Mouse (Mus musculus): Measurements from ENCODE around the gene Fhad1. TPM values are rescaled to one million over a fixed set of nuclear protein-coding genes. Genes with fewer than 3 reads are reported as not detected.
A peak's percentile ranks its signal among the peaks of the same experiment; 100 is the strongest.

Gene Fhad1
- polyA plus RNA-seq, 1 experiment, result 0.28 TPM

GRCm38 (mm10) chr4:141898905-141899304 lies 116.0 kb downstream of the Fhad1 start:
- WGBS, result 85% methylated on average over 8 of the region's 8 CpGs
- Histone ChIP-seq H3K4me3 (ENCODE audit: insufficient read depth, low read depth, low read length) (no peak overlapping the region), H3K27ac (ENCODE audit: insufficient read depth, low read depth, low read length) (no peak overlapping the region), H3K27me3 (replicated peaks; ENCODE audit: control insufficient read depth, insufficient read depth, low read length) (no peaks in the 10 kb centered on the region), H3K4me1 (ENCODE audit: control insufficient read depth, insufficient read depth, low read length) (no peaks in the 10 kb centered on the region), H3K36me3 (ENCODE audit: control insufficient read depth, insufficient read depth, low read length) (no peaks in the 10 kb centered on the region)
- TF ChIP-seq POLR2A (IDR thresholded peaks at IDR 0.05; ENCODE audit: low read depth, low read length), result no peak
- TF ChIP-seq CTCF (conservative IDR thresholded peaks at IDR 0.05; ENCODE audit: insufficient read depth, insufficient read length, low read depth, low read length), result no peak
- DNase-seq, result no peak

- H3K27me3 ChIP-seq (replicated peaks; ENCODE audit: control insufficient read depth, insufficient read depth, low read length), result no peaks in the 10 kb centered on the region
- no peak overlapping the region for H3K4me3 ChIP-seq (ENCODE audit: insufficient read depth, low read depth, low read length)
- no peaks in the 10 kb centered on the region for H3K4me1 ChIP-seq (ENCODE audit: control insufficient read depth, insufficient read depth, low read length)
- no peak for DNase-seq
- TF ChIP-seq CTCF (conservative IDR thresholded peaks at IDR 0.05; ENCODE audit: insufficient read depth, insufficient read length, low read depth, low read length) (no peak), POLR2A (IDR thresholded peaks at IDR 0.05; ENCODE audit: low read depth, low read length) (no peak)
- WGBS, result 89% methylated on average over 3 of the region's 3 CpGs
- no peaks in the 10 kb centered on the region for H3K36me3 ChIP-seq (ENCODE audit: control insufficient read depth, insufficient read depth, low read length)
- no peak overlapping the region for H3K27ac ChIP-seq (ENCODE audit: insufficient read depth, low read depth, low read length)
These were observed 117.0 kb downstream of the Fhad1 start for GRCm38 (mm10) chr4:141897838-141898237.

GRCm38 (mm10) chr4:141897225-141897624 lies 117.7 kb downstream of the Fhad1 start:
- Histone ChIP-seq H3K27me3 (replicated peaks; ENCODE audit: control insufficient read depth, insufficient read depth, low read length) (no peaks in the 10 kb centered on the region), H3K27ac (ENCODE audit: insufficient read depth, low read depth, low read length) (no peak overlapping the region), H3K4me1 (ENCODE audit: control insufficient read depth, insufficient read depth, low read length) (no peaks in the 10 kb centered on the region), H3K36me3 (ENCODE audit: control insufficient read depth, insufficient read depth, low read length) (no peaks in the 10 kb centered on the region), H3K4me3 (ENCODE audit: insufficient read depth, low read depth, low read length) (no peak overlapping the region)
- WGBS, result 89% methylated on average over 6 of the region's 6 CpGs
- no peak for DNase-seq
- TF ChIP-seq CTCF (conservative IDR thresholded peaks at IDR 0.05; ENCODE audit: insufficient read depth, insufficient read length, low read depth, low read length), result no peak
- TF ChIP-seq POLR2A (IDR thresholded peaks at IDR 0.05; ENCODE audit: low read depth, low read length), result no peak

- Histone ChIP-seq H3K27ac (ENCODE audit: insufficient read depth, low read depth, low read length) (no peak overlapping the region), H3K4me1 (ENCODE audit: control insufficient read depth, insufficient read depth, low read length) (no peaks in the 10 kb centered on the region), H3K4me3 (ENCODE audit: insufficient read depth, low read depth, low read length) (no peak overlapping the region), H3K27me3 (replicated peaks; ENCODE audit: control insufficient read depth, insufficient read depth, low read length) (no peaks in the 10 kb centered on the region), H3K36me3 (ENCODE audit: control insufficient read depth, insufficient read depth, low read length) (no peaks in the 10 kb centered on the region)
- no peak for TF ChIP-seq POLR2A (IDR thresholded peaks at IDR 0.05; ENCODE audit: low read depth, low read length)
- TF ChIP-seq CTCF (conservative IDR thresholded peaks at IDR 0.05; ENCODE audit: insufficient read depth, insufficient read length, low read depth, low read length), result no peak
- peak; percentile 21 for DNase-seq
- WGBS, result 30% methylated on average over 12 of the region's 12 CpGs
These were observed 119.1 kb downstream of the Fhad1 start for GRCm38 (mm10) chr4:141895772-141896171.

- Histone ChIP-seq H3K4me3 (ENCODE audit: insufficient read depth, low read depth, low read length) (no peak overlapping the region), H3K4me1 (ENCODE audit: control insufficient read depth, insufficient read depth, low read length) (no peaks in the 10 kb centered on the region), H3K36me3 (ENCODE audit: control insufficient read depth, insufficient read depth, low read length) (no peaks in the 10 kb centered on the region), H3K27ac (ENCODE audit: insufficient read depth, low read depth, low read length) (no peak overlapping the region), H3K27me3 (replicated peaks; ENCODE audit: control insufficient read depth, insufficient read depth, low read length) (no peaks in the 10 kb centered on the region)
- WGBS, result 86% methylated on average over 8 of the region's 8 CpGs
- TF ChIP-seq CTCF (conservative IDR thresholded peaks at IDR 0.05; ENCODE audit: insufficient read depth, insufficient read length, low read depth, low read length) (no peak), POLR2A (IDR thresholded peaks at IDR 0.05; ENCODE audit: low read depth, low read length) (no peak)
- DNase-seq, result no peak
These were observed 121.6 kb downstream of the Fhad1 start for GRCm38 (mm10) chr4:141893157-141893784.

- Histone ChIP-seq H3K4me1 (ENCODE audit: control insufficient read depth, insufficient read depth, low read length) (no peaks in the 10 kb centered on the region), H3K27me3 (replicated peaks; ENCODE audit: control insufficient read depth, insufficient read depth, low read length) (no peaks in the 10 kb centered on the region), H3K4me3 (ENCODE audit: insufficient read depth, low read depth, low read length) (no peak overlapping the region), H3K36me3 (ENCODE audit: control insufficient read depth, insufficient read depth, low read length) (no peaks in the 10 kb centered on the region), H3K27ac (ENCODE audit: insufficient read depth, low read depth, low read length) (no peak overlapping the region)
- no peak for DNase-seq
- TF ChIP-seq POLR2A (IDR thresholded peaks at IDR 0.05; ENCODE audit: low read depth, low read length), result no peak
- no peak for TF ChIP-seq CTCF (conservative IDR thresholded peaks at IDR 0.05; ENCODE audit: insufficient read depth, insufficient read length, low read depth, low read length)
- 38% methylated on average over 6 of the region's 6 CpGs for WGBS
These were observed 128.4 kb downstream of the Fhad1 start for GRCm38 (mm10) chr4:141886385-141886968.

- Histone ChIP-seq H3K27me3 (replicated peaks; ENCODE audit: control insufficient read depth, insufficient read depth, low read length) (no peaks in the 10 kb centered on the region), H3K27ac (ENCODE audit: insufficient read depth, low read depth, low read length) (no peak overlapping the region), H3K4me3 (ENCODE audit: insufficient read depth, low read depth, low read length) (no peak overlapping the region), H3K36me3 (ENCODE audit: control insufficient read depth, insufficient read depth, low read length) (no peaks in the 10 kb centered on the region), H3K4me1 (ENCODE audit: control insufficient read depth, insufficient read depth, low read length) (no peaks in the 10 kb centered on the region)
- DNase-seq, result no peak
- TF ChIP-seq CTCF (conservative IDR thresholded peaks at IDR 0.05; ENCODE audit: insufficient read depth, insufficient read length, low read depth, low read length) (no peak), POLR2A (IDR thresholded peaks at IDR 0.05; ENCODE audit: low read depth, low read length) (no peak)
- WGBS, result 78% methylated on average over 9 of the region's 9 CpGs
These were observed 129.4 kb downstream of the Fhad1 start for GRCm38 (mm10) chr4:141885451-141885850.

Measured in kidney, adult 2 months (tissue).